Mouse (Mus musculus): ENCODE results near the gene Il1f5. TPM values are rescaled to one million over a fixed set of nuclear protein-coding genes. Genes with fewer than 3 reads are reported as not detected.

Gene Il1f5
- total RNA-seq (2021) = not detected

DNA sequence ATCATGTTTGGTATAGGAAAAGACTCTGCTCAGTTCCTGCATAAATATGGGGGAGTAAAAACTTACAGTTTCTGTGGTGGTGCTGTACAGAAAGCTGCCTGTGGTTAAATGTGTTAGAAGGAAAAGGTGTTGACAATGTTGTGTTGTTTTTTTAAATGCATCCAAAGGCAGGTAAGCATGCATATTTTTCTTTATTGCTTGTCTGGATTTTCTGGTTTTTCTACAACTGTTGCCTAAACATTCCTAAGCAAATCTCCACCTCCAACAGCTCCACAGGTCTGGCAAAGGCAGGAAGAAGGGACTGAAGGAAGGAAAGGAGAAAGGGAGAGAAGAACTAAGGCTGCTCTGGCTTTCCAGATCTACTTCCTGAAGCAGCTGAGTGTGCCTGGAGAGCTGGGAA lies at the start of gene Il1f5:
Gene Il1f5 (plus strand): TSS at position 301 of the 400 bp plus-strand sequence.
- no peak for DNase-seq

DNA sequence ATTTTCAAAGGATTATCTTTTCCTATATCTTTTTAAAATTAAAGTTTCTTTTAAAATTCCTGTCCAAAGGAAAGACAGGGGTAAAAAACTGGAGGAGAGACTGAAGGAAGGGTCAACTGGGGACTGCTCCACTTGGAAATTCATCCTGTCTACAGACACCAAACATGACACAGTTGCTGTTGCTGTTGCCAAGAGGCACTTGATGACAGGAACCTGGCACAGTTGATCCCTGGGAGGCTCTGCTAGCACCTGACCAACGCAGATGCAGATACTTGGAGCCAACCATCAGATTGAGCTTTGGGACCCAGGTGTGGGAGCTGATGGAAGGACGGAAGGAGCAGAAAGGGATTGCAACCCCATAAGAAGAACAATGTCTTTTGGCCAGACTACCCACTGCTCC lies 49.6 kb upstream of the Il1f5 start:
- no peak for DNase-seq

- no peak for DNase-seq
Observed at GRCm38 (mm10) chr2:24267503-24267902, 9.3 kb upstream of the Il1f5 start.

DNA sequence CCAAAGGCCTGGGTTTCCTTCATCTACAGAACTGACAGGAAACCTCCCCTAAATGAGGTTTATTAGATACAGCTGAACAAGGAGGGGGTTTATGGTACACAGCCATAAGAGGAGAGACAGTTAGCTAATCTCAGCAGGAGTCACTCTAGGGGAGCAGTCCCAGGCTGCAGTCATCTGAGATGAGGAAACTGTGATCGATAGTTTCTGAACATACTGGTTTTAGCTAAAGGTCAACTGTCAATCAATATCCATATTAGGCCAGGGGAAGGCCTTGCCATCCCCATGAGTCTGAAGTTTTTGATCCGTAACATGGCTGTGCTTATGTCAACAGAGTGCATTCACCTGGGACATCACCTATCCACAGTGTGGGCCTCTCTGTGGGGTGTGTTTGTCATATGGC lies 3.1 kb upstream of the Il1f5 start:
- no peak for DNase-seq

GRCm38 (mm10) chr2:24275146-24275545 lies 1.6 kb upstream of the Il1f5 start:
- no peak for DNase-seq

DNA sequence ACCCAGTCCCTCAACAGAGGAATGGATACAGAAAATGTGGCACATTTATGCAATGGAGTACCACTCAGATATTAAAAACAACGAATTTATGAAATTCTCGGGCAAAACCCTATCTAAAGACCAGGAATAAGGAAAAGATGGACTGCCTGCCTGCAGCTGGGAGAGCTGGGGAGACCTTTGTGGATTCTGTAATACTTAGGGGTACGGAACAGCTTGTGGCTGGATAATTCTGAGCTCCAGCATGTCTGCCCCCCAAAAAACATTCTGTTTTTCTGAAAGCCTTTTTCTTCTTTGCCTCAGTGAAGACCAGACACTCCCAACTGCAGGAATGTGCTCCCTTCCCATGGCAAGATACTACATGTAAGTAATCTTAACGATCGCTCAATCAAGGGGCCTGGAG lies 14.1 kb downstream of the Il1f5 start, which contains the start of gene Il1f10:
Gene Il1f10 (plus strand): TSS at position 301 of the 400 bp plus-strand sequence.
- no peak for DNase-seq

GRCm38 (mm10) chr2:24294616-24295015 lies 17.9 kb downstream of the Il1f5 start:
- DNase-seq = no peak

GRCm38 (mm10) chr2:24296837-24297236 lies 20.1 kb downstream of the Il1f5 start:
- DNase-seq = peak in 1 of 2 experiments; percentile 8

DNA sequence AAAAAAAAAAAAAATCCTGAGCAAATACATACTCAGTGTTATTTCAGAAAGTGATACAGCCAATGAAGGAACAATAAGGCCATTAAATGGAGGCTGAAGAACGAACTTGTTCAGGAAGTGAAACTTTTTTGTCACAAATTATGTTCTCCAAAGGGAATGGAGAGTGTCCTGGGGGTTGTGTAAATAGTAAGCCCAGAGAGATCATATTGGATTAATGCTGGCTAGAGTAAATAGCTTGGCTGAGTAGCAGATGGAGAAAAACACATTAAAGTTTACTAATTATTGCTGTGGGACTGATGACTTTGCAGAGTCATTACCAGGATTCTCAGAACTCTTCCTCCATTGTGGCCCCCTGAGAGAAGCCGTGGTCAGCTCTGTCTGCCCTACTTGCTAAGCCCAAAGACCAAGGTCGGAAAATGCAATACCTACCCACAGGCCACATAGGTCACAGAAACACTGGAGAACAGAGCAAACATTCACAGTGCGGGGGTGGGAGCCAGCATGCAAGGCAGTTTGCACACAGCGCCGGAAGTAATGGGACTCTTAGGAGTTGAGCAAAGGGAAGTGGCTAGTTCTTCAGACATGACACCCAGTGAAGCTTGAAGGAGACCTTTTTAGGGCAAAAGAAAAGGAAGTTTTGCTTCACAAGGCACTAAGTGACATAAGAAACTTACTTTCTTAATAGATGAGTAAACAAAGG lies 34.7 kb downstream of the Il1f5 start:
- DNase-seq = no peak

- DNase-seq = no peak
Observed at GRCm38 (mm10) chr2:24316919-24317318, 40.2 kb downstream of the Il1f5 start.

DNA sequence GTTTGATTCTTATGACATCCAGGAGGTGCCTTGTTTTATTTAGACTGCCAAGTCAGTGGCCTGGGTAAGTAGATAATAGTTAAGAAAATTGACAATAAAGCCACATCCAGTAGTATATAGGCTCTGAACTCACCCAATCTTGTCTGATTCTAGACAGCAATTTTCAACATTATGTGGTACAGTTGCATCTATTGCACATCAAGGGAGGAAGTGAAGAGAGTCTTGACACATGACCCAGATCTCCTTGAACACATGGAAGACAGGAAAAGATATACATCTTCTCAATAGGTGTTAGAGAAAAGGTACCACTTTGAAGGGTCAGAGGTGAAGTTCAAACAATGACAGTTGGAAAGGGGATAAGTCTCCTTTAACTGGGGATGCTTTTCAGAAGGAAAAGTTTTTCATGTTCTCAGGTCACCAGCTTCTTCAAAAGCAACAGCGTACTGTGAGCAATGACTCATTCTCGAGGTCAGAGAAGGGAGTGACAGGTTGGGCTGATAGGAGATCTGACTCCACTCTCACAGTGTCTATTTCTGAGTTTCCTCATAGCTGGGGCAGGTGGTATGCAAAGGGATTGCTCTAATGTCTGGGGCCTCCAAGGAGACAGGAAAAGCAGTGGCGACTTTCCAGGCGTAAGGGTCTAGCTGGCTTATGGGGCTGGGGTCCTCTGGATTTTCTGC lies 41.3 kb downstream of the Il1f5 start:
- DNase-seq = no peak

Other genes with a start within 250 kb of the Il1f5 start
- gene Hnmt, start 227.6 kb upstream of the Il1f5 start, total RNA-seq (2021) = 10 to 100 TPM; 26.3 to 28.3 TPM
- gene Tbpl2, start 180.4 kb upstream of the Il1f5 start, total RNA-seq (2021) = not detected
- not detected for gene Il1f8, start 123.8 kb upstream of the Il1f5 start, total RNA-seq (2021)
- gene Il1f9, start 90.5 kb upstream of the Il1f5 start, total RNA-seq (2021) = not detected
- gene Il1f6, start 61.5 kb upstream of the Il1f5 start, total RNA-seq (2021) = not detected
- gene Il1f10, start 14.2 kb downstream of the Il1f5 start, total RNA-seq (2021) = not detected
- not detected for gene Il1rn, start 59.9 kb downstream of the Il1f5 start, total RNA-seq (2021)
- gene Psd4, start 90.6 kb downstream of the Il1f5 start, total RNA-seq (2021) = 1 to 10 TPM in 1 of 2 experiments, under 1 TPM in 1; 0.55 to 2.0 TPM
- gene Pax8, start 198.6 kb downstream of the Il1f5 start, total RNA-seq (2021) = not detected

Data from layer of hippocampus, postnatal 36 days (tissue).